Mouse (Mus musculus) MEL (cell line): Measurements from ENCODE around the gene Ccl3. TPM values are rescaled to one million over a fixed set of nuclear protein-coding genes. Genes with fewer than 3 reads are reported as not detected.

Experiments
- DNase-seq: peaks from one replicate; pipeline ENCODE4 v3.0.0; 2011; ENCODE audit warnings: low read depth, low spot score
- H3K27ac ChIP-seq: 2 replicates; pipeline ENCODE4 v1.5.1; 2012; ENCODE audit warnings: low read depth, mild to moderate bottlenecking, control low read depth, low read length, moderate library complexity; ENCODE audit not compliant: control insufficient read depth
- H3K27me3 ChIP-seq, 2 experiments: fragments of 150-350 bp in 1 of 2; sonication (generic) in 1 of 2; 2 replicates each; pipeline ENCODE4 v1.6.1; 2012; ENCODE audit warnings: low read length in 2 of 2, mild to moderate bottlenecking in 2 of 2, improper control_type of control experiment in 1 of 2, moderate library complexity in 1 of 2; ENCODE audit not compliant: insufficient read depth in 2 of 2, control insufficient read depth in 1 of 2
- H3K36me3 ChIP-seq, 2 experiments: 2 replicates each; pipeline ENCODE4 v1.6.1; 2012 to 2014; ENCODE audit warnings: low read length in 2 of 2, improper control_type of control experiment in 1 of 2, inconsistent platforms in 1 of 2, mild to moderate bottlenecking in 1 of 2; ENCODE audit not compliant: insufficient read depth in 2 of 2, control insufficient read depth in 1 of 2
- H3K4me1 ChIP-seq, 2 experiments: fragments of 150-350 bp in 1 of 2; sonication (generic) in 1 of 2; 2 replicates each; pipeline ENCODE4 v1.6.1; 2012; ENCODE audit warnings: low read length in 2 of 2, improper control_type of control experiment in 1 of 2, mild to moderate bottlenecking in 1 of 2; ENCODE audit not compliant: insufficient read depth in 2 of 2, control insufficient read depth in 1 of 2
- H3K4me3 ChIP-seq, 2 experiments: fragments of 150-350 bp in 1 of 2; sonication (generic) in 1 of 2; 2 replicates each; pipeline ENCODE4 v1.5.1; 2012; ENCODE audit warnings: low read depth in 2 of 2, low read length in 2 of 2, mild to moderate bottlenecking in 2 of 2, moderate library complexity in 2 of 2, control low read depth in 1 of 2, improper control_type of control experiment in 1 of 2; ENCODE audit not compliant: control insufficient read depth in 1 of 2, insufficient read depth in 1 of 2
- H3K79me2 ChIP-seq: 2 replicates; pipeline ENCODE4 v1.6.1; 2012; ENCODE audit warnings: mild to moderate bottlenecking, low read length, moderate library complexity; ENCODE audit not compliant: control insufficient read depth, poor library complexity, insufficient read depth
- H3K9ac ChIP-seq: 2 replicates; pipeline ENCODE4 v1.6.1; 2012; ENCODE audit warnings: low read depth, mild to moderate bottlenecking, control low read depth, low read length, moderate library complexity; ENCODE audit not compliant: control insufficient read depth, poor library complexity, severe bottlenecking
- H3K9me3 ChIP-seq: fragments of 150-350 bp; sonication (generic); replicated peaks from 2 replicates; pipeline ENCODE4 v1.6.1; 2012; ENCODE audit warnings: mild to moderate bottlenecking, low read length, improper control_type of control experiment, moderate library complexity; ENCODE audit not compliant: insufficient read depth
- CHD1 ChIP-seq: IDR thresholded peaks from 2 replicates; pipeline ENCODE4 v1.6.1; 2012; ENCODE audit warnings: low read depth, mild to moderate bottlenecking, inconsistent platforms, low read length, improper control_type of control experiment
- CHD2 ChIP-seq: IDR thresholded peaks from 2 replicates; pipeline ENCODE4 v1.6.1; 2011; ENCODE audit warnings: low read length, improper control_type of control experiment
- CTCF ChIP-seq, 3 experiments: IDR thresholded peaks in 2 of 3; conservative IDR thresholded peaks in 1 of 3; 2 replicates each; pipeline ENCODE4 v1.5.1; 2011 to 2012; ENCODE audit warnings: low read length in 3 of 3, low read depth in 2 of 3, mild to moderate bottlenecking in 2 of 3, improper control_type of control experiment in 1 of 3, inconsistent platforms in 1 of 3, mixed read lengths in 1 of 3, moderate library complexity in 1 of 3; ENCODE audit not compliant: control insufficient read depth in 1 of 3, insufficient read depth in 1 of 3, poor library complexity in 1 of 3, severe bottlenecking in 1 of 3
- ELF1 ChIP-seq: IDR thresholded peaks from 2 replicates; pipeline ENCODE4 v1.6.1; 2014; ENCODE audit warnings: low read depth, mild to moderate bottlenecking, inconsistent platforms, low read length, improper control_type of control experiment, moderate library complexity
- GATA1 ChIP-seq: IDR thresholded peaks from 2 replicates; pipeline ENCODE4 v1.6.1; 2011; ENCODE audit warnings: low read depth, low read length, improper control_type of control experiment
- HCFC1 ChIP-seq: IDR thresholded peaks from 2 replicates; pipeline ENCODE4 v1.6.1; 2012; ENCODE audit warnings: low read depth, mild to moderate bottlenecking, inconsistent platforms, low read length, improper control_type of control experiment, moderate library complexity
- MAFK ChIP-seq: IDR thresholded peaks from 2 replicates; pipeline ENCODE4 v1.6.1; 2011; ENCODE audit warnings: low read depth, mild to moderate bottlenecking, low read length, improper control_type of control experiment, borderline replicate concordance
- MAX ChIP-seq: IDR thresholded peaks from 2 replicates; pipeline ENCODE4 v1.6.1; 2011; ENCODE audit warnings: low read length, improper control_type of control experiment
- MEF2A ChIP-seq: IDR thresholded peaks from 2 replicates; pipeline ENCODE4 v1.6.1; 2014; ENCODE audit warnings: low read depth, mild to moderate bottlenecking, inconsistent platforms, low read length, improper control_type of control experiment; ENCODE audit not compliant: poor library complexity, insufficient replicate concordance, severe bottlenecking; ENCODE audit errors: extremely low read depth
- MYC ChIP-seq: IDR thresholded peaks from 2 replicates; pipeline ENCODE4 v1.6.1; 2011; ENCODE audit warnings: low read depth, mild to moderate bottlenecking, low read length, improper control_type of control experiment, moderate library complexity
- NELFE ChIP-seq: IDR thresholded peaks from 2 replicates; pipeline ENCODE4 v1.6.1; 2011; ENCODE audit warnings: low read depth, low read length, improper control_type of control experiment
- RCOR1 ChIP-seq: IDR thresholded peaks from 2 replicates; pipeline ENCODE4 v1.6.1; 2012; ENCODE audit warnings: low read depth, mild to moderate bottlenecking, inconsistent platforms, low read length, improper control_type of control experiment
- SIN3A ChIP-seq: IDR thresholded peaks from 2 replicates; pipeline ENCODE4 v1.6.1; 2012; ENCODE audit warnings: low read length, improper control_type of control experiment, inconsistent platforms
- SMC3 ChIP-seq: IDR thresholded peaks from 2 replicates; pipeline ENCODE4 v1.6.1; 2011; ENCODE audit warnings: low read depth, low read length, improper control_type of control experiment
- TAL1 ChIP-seq: IDR thresholded peaks from 2 replicates; pipeline ENCODE4 v1.6.1; 2012; ENCODE audit warnings: mild to moderate bottlenecking, inconsistent platforms, low read length, moderate library complexity, mixed read lengths
- TBP ChIP-seq: IDR thresholded peaks from 2 replicates; pipeline ENCODE4 v1.8.0; 2011; ENCODE audit warnings: low read depth, low read length, improper control_type of control experiment
- TCF12 ChIP-seq: IDR thresholded peaks from 2 replicates; pipeline ENCODE4 v1.6.1; 2014; ENCODE audit warnings: low read depth, mild to moderate bottlenecking, inconsistent platforms, low read length, improper control_type of control experiment, moderate library complexity
- USF1 ChIP-seq: IDR thresholded peaks from 2 replicates; pipeline ENCODE4 v1.6.1; 2014; ENCODE audit warnings: low read depth, mild to moderate bottlenecking, inconsistent platforms, low read length, improper control_type of control experiment, moderate library complexity
- ZC3H11A ChIP-seq: IDR thresholded peaks from 2 replicates; pipeline ENCODE4 v1.6.1; 2012; ENCODE audit warnings: low read depth, mild to moderate bottlenecking, inconsistent platforms, low read length, improper control_type of control experiment
- polyA plus RNA-seq, 2 experiments: library from polyadenylated mRNA; stranded (reverse) in 1 of 2; unstranded in 1 of 2; fragments of >175 nt in 1 of 2; fragments of >200 nt in 1 of 2; gene quantifications; 2 replicates each; pipeline versions ENCODE4 v1.2.1 to v1.2.4; 2012; ENCODE audit warnings: low replicate concordance in 2 of 2, low read depth in 1 of 2; ENCODE audit not compliant: insufficient read length in 2 of 2, insufficient read depth in 1 of 2, missing spikeins in 1 of 2
- total RNA-seq: library from RNA; depleted of rRNA; stranded (reverse); fragments of 300-350 nt; gene quantifications from 2 replicates; pipeline ENCODE4 v1.2.3, GENCODE M21; 2012

Ccl3 gene
- total and polyA plus RNA-seq, 3 experiments, result not detected

- Histone ChIP-seq H3K36me3 (no peaks in the 10 kb centered on the region), H3K79me2 (no peaks in the 10 kb centered on the region), H3K4me3 (no peak overlapping the region), H3K9me3 (no peaks in the 10 kb centered on the region), H3K4me1 (no peaks in the 10 kb centered on the region), H3K27ac (no peak overlapping the region), H3K9ac (no peak overlapping the region), H3K27me3 (peaks cover 19 to 41% of the 10 kb centered on the region in 2 experiments)
- DNase-seq, result no peak
- no peak for TF ChIP-seq ZC3H11A
- TF ChIP-seq CHD2, result no peak
- TF ChIP-seq MEF2A, result no peak
- no peak for TF ChIP-seq TCF12
- no peak for TF ChIP-seq MAFK
- TF ChIP-seq CHD1, result no peak
- TF ChIP-seq RCOR1, result no peak
- no peak for TF ChIP-seq SIN3A
- no peak for TF ChIP-seq HCFC1
- TF ChIP-seq USF1, result no peak
- TF ChIP-seq GATA1, result no peak
- no peak for TF ChIP-seq ELF1
These were observed 30.9 kb downstream of the Ccl3 start for GRCm38 (mm10) chr11:83618238-83618637.

- Histone ChIP-seq H3K9ac (no peak overlapping the region), H3K27ac (no peak overlapping the region), H3K9me3 (no peaks in the 10 kb centered on the region), H3K4me3 (no peak overlapping the region)
- TF ChIP-seq SMC3 (no peak), NELFE (no peak), CTCF (IDR thresholded peaks at IDR 0.05 in 2 of 3, conservative IDR thresholded peaks at IDR 0.05 in 1 of 3; ENCODE audit: control insufficient read depth in 1 of 3, insufficient read depth in 1 of 3, low read depth in 2 of 3, low read length in 3 of 3, poor library complexity in 1 of 3, severe bottlenecking in 1 of 3) (no peak), MAX (no peak), MYC (no peak), RCOR1 (no peak), TBP (no peak), TCF12 (no peak), TAL1 (no peak)
- TF ChIP-seq, all 39 proteins: peak for 0
- peak; percentile 15 for DNase-seq
- Histone ChIP-seq H3K27me3 (peaks cover 10 to 28% of the 10 kb centered on the region in 2 experiments), H3K4me1 (no peaks in the 10 kb centered on the region), H3K79me2 (no peaks in the 10 kb centered on the region), H3K36me3 (no peaks in the 10 kb centered on the region)
These were observed 32.6 kb downstream of the Ccl3 start for GRCm38 (mm10) chr11:83616586-83616985.
